Mouse (Mus musculus): ENCODE results near the gene Gpr89.

- TF ChIP-seq CTCF (IDR thresholded peaks at IDR 0.05; ENCODE audit: extremely low read depth, insufficient read depth, low read length) (no peak), POLR2A (IDR thresholded peaks at IDR 0.05; ENCODE audit: extremely low read depth, insufficient read depth, low read length) (no peak)
These were observed 66.0 kb downstream of the Gpr89 start for GRCm38 (mm10) chr3:96838996-96839645.
